Mouse (Mus musculus) intestine, embryonic 16.5 days (tissue): ENCODE results near the gene AL732309.1. TPM values are rescaled to one million over a fixed set of nuclear protein-coding genes. Genes with fewer than 3 reads are reported as not detected.

Source experiments
- ATAC-seq: fragments of 200-750 bp; cut with Nextera tagmentation; 2 replicates; pipeline ENCODE4 v1.8.0; 2017; ENCODE audit warnings: moderate TSS enrichment, moderate library complexity
- H3K27ac ChIP-seq: fragments of 300-500 bp; sonication (generic); 2 replicates; pipeline ENCODE4 v1.5.1; 2014; ENCODE audit warnings: mild to moderate bottlenecking, low read length
- H3K27me3 ChIP-seq: fragments of 300-500 bp; sonication (generic); replicated peaks from 2 replicates; pipeline ENCODE4 v1.6.1; 2014; ENCODE audit warnings: low read length, control low read depth, mixed read lengths; ENCODE audit not compliant: control insufficient read depth, insufficient read depth
- H3K36me3 ChIP-seq: fragments of 300-500 bp; sonication (generic); 2 replicates; pipeline ENCODE4 v1.6.1; 2014; ENCODE audit warnings: low read length, control low read depth; ENCODE audit not compliant: control insufficient read depth, insufficient read depth
- H3K4me1 ChIP-seq: fragments of 300-500 bp; sonication (generic); 2 replicates; pipeline ENCODE4 v1.6.1; 2014; ENCODE audit warnings: low read length, control low read depth, mixed read lengths; ENCODE audit not compliant: control insufficient read depth, insufficient read depth
- H3K4me2 ChIP-seq: fragments of 300-500 bp; sonication (generic); 2 replicates; pipeline ENCODE4 v1.6.1; 2014; ENCODE audit warnings: low read depth, low read length, control low read depth
- H3K4me3 ChIP-seq: fragments of 300-500 bp; sonication (generic); 2 replicates; pipeline ENCODE4 v1.5.1; 2014; ENCODE audit warnings: mild to moderate bottlenecking, low read length
- H3K9ac ChIP-seq: fragments of 300-500 bp; sonication (generic); 2 replicates; pipeline ENCODE4 v1.6.1; 2014; ENCODE audit warnings: low read depth, low read length
- H3K9me3 ChIP-seq: fragments of 300-500 bp; sonication (generic); 2 replicates; pipeline ENCODE4 v1.6.1; 2016; ENCODE audit warnings: low read length, control low read depth; ENCODE audit not compliant: control insufficient read depth
- WGBS: fragments of 180-500 bp; shearing (Covaris S2); extraction: QIAGEN DNeasy Blood & Tissue Kit; methylation state at CpG from one replicate; pipeline ENCODE4 v1.1.7; 2014; 5-methylcytosine and 5-hydroxymethylcytosine counted together
- polyA plus RNA-seq: library from polyadenylated mRNA; unstranded; fragments of >200 nt; fragmentation: Nextera tagmentation; extraction: Ambion mirVana; gene quantifications from 2 replicates; pipeline ENCODE4 v1.2.1, GENCODE M21; 2015

AL732309.1 gene
- polyA plus RNA-seq, 1 experiment from 2014 or later, result 7.3 TPM

GRCm38 (mm10) chr2:25214444-25214843, 32.2 kb downstream of the AL732309.1 start, which contains the start of gene Stpg3:
TSS of gene Stpg3 (minus strand) at chr2:25214637.
- no peak; the same call in 1 of the 2 replicates for ATAC-seq
- Histone ChIP-seq H3K4me3 (no peak within 1 kb of the TSS), H3K36me3 (no peaks in the 10 kb centered on the region), H3K9me3 (no peaks in the 10 kb centered on the region), H3K9ac (no peak within 1 kb of the TSS), H3K27ac (no peak within 1 kb of the TSS), H3K27me3 (no peaks in the 10 kb centered on the region), H3K4me2 (no peak within 1 kb of the TSS), H3K4me1 (peaks cover 15% of the 10 kb centered on the region)
- 52% methylated on average over 3 of the region's 3 CpGs for WGBS

- no peak overlapping the region for H3K9ac ChIP-seq
- no peak overlapping the region for H3K4me2 ChIP-seq
- no peaks in the 10 kb centered on the region for H3K27me3 ChIP-seq
- no peaks in the 10 kb centered on the region for H3K9me3 ChIP-seq
- ATAC-seq, result no peak
- H3K27ac ChIP-seq, result no peak overlapping the region
- H3K4me1 ChIP-seq, result peaks cover 18% of the 10 kb centered on the region
- no peak overlapping the region for H3K4me3 ChIP-seq
- no peaks in the 10 kb centered on the region for H3K36me3 ChIP-seq
- 60% methylated on average over 23 of the region's 23 CpGs for WGBS
Measured at GRCm38 (mm10) chr2:25213266-25213865, 33.3 kb downstream of the AL732309.1 start.

- H3K9ac ChIP-seq, result peak within 1 kb of the TSS; percentile 97
- peak within 1 kb of the TSS; percentile 84 for H3K27ac ChIP-seq
- no peaks in the 10 kb centered on the region for H3K27me3 ChIP-seq
- H3K4me2 ChIP-seq, result peak within 1 kb of the TSS; percentile 90
- H3K36me3 ChIP-seq, result peaks cover 7% of the 10 kb centered on the region; the same call in 1 of the 2 replicates
- ATAC-seq, result peak; percentile 95
- H3K4me1 ChIP-seq, result peaks cover 18% of the 10 kb centered on the region
- peak within 1 kb of the TSS; percentile 96 for H3K4me3 ChIP-seq
- H3K9me3 ChIP-seq, result no peaks in the 10 kb centered on the region
- WGBS, result under 1% methylated on average over 44 of the region's 44 CpGs
Measured at GRCm38 (mm10) chr2:25211121-25211670, 35.5 kb downstream of the AL732309.1 start, which contains the start of gene Nelfb. TSS of gene Nelfb (minus strand) at chr2:25211489.

GRCm38 (mm10) chr2:25210686-25211085, 36.0 kb downstream of the AL732309.1 start:
- Histone ChIP-seq H3K27ac (peak overlapping the region; percentile 84), H3K9ac (peak overlapping the region; percentile 97), H3K36me3 (peaks cover 7% of the 10 kb centered on the region; the same call in 1 of the 2 replicates), H3K27me3 (no peaks in the 10 kb centered on the region), H3K9me3 (no peaks in the 10 kb centered on the region), H3K4me2 (peak overlapping the region; percentile 90), H3K4me3 (peak overlapping the region; percentile 96), H3K4me1 (peaks cover 18% of the 10 kb centered on the region)
- under 1% methylated on average over 24 of the region's 24 CpGs for WGBS
- ATAC-seq, result no peak; the same call in none of the 2 replicates

- Histone ChIP-seq H3K4me2 (no peak overlapping the region), H3K4me1 (peaks cover 14% of the 10 kb centered on the region), H3K27ac (no peak overlapping the region), H3K9me3 (no peaks in the 10 kb centered on the region), H3K27me3 (no peaks in the 10 kb centered on the region), H3K4me3 (no peak overlapping the region), H3K9ac (no peak overlapping the region), H3K36me3 (peaks cover 19% of the 10 kb centered on the region)
- WGBS, result 77% methylated on average over 1 of the region's 1 CpGs
- ATAC-seq, result no peak
Measured at GRCm38 (mm10) chr2:25207593-25207992, 39.1 kb downstream of the AL732309.1 start.

GRCm38 (mm10) chr2:25203631-25204214, 42.9 kb downstream of the AL732309.1 start:
- 64% methylated on average over 4 of the region's 4 CpGs for WGBS
- ATAC-seq, result 0 out of 2 replicates have a peak, but pooled peaks have one; percentile 13

GRCm38 (mm10) chr2:25200631-25201030, 46.0 kb downstream of the AL732309.1 start:
- no peak overlapping the region for H3K4me3 ChIP-seq
- H3K27me3 ChIP-seq, result no peaks in the 10 kb centered on the region
- H3K9me3 ChIP-seq, result no peaks in the 10 kb centered on the region
- whole genome bisulfite sequencing, result 89% methylated on average over 2 of the region's 2 CpGs
- peaks cover 11% of the 10 kb centered on the region for H3K36me3 ChIP-seq
- no peak overlapping the region for H3K27ac ChIP-seq
- H3K9ac ChIP-seq, result no peak overlapping the region
- no peak overlapping the region for H3K4me2 ChIP-seq
- H3K4me1 ChIP-seq, result peaks cover 16% of the 10 kb centered on the region; the same call in 1 of the 2 replicates
- no peak for ATAC-seq

More at GRCm38 (mm10) chr2:25203631-25204214, 42.9 kb downstream of the AL732309.1 start:
- Histone ChIP-seq H3K27ac (no peak overlapping the region), H3K36me3 (peaks cover 19% of the 10 kb centered on the region), H3K4me2 (no peak overlapping the region), H3K9ac (no peak overlapping the region), H3K4me1 (0 out of 2 replicates have a peak, but pooled peaks cover 4% of the 10 kb centered on the region), H3K9me3 (no peaks in the 10 kb centered on the region), H3K27me3 (no peaks in the 10 kb centered on the region), H3K4me3 (no peak overlapping the region)

- Histone ChIP-seq H3K9ac (peak overlapping the region; percentile 26), H3K27me3 (no peaks in the 10 kb centered on the region), H3K9me3 (no peaks in the 10 kb centered on the region), H3K4me2 (no peak overlapping the region), H3K4me1 (peaks cover 32% of the 10 kb centered on the region), H3K4me3 (no peak overlapping the region), H3K36me3 (peaks cover 3% of the 10 kb centered on the region), H3K27ac (peak overlapping the region; percentile 86)
- ATAC-seq, result no peak
Measured at GRCm38 (mm10) chr2:25197946-25198345, 48.7 kb downstream of the AL732309.1 start.

GRCm38 (mm10) chr2:25197191-25197590, 49.5 kb downstream of the AL732309.1 start:
- 33% methylated on average over 2 of the region's 2 CpGs for WGBS
- 0 out of 2 replicates have a peak, but pooled peaks have one; percentile 9 for ATAC-seq
- peak overlapping the region; percentile 86 for H3K27ac ChIP-seq
- peak overlapping the region; percentile 54; the same call in 1 of the 2 replicates for H3K4me3 ChIP-seq
- peak overlapping the region; percentile 68 for H3K9ac ChIP-seq
- H3K4me2 ChIP-seq, result peak overlapping the region; percentile 76
- H3K4me1 ChIP-seq, result peaks cover 32% of the 10 kb centered on the region
- no peaks in the 10 kb centered on the region for H3K27me3 ChIP-seq
- no peaks in the 10 kb centered on the region; the same call in 1 of the 2 replicates for H3K36me3 ChIP-seq
- H3K9me3 ChIP-seq, result no peaks in the 10 kb centered on the region
